Mouse (Mus musculus) embryonic facial prominence, embryonic 10.5 days (tissue): ENCODE measurements around the gene AI481877. TPM values are rescaled to one million over a fixed set of nuclear protein-coding genes. Genes with fewer than 3 reads are reported as not detected.

Experiments
- DNase-seq: peaks from one replicate; pipeline ENCODE4 v3.0.0-alpha.2; 2017; ENCODE audit warnings: low spot score
- H3K27ac ChIP-seq: fragments of 300-500 bp; sonication (generic); replicated peaks from 2 replicates; pipeline ENCODE4 v1.5.1; 2016; ENCODE audit warnings: mild to moderate bottlenecking
- H3K27me3 ChIP-seq: fragments of 300-500 bp; sonication (generic); replicated peaks from 2 replicates; pipeline ENCODE4 v1.6.1; 2016; ENCODE audit warnings: low read depth, mild to moderate bottlenecking; ENCODE audit not compliant: poor library complexity, severe bottlenecking
- H3K36me3 ChIP-seq: fragments of 300-500 bp; sonication (generic); replicated peaks from 2 replicates; pipeline ENCODE4 v1.6.1; 2016; ENCODE audit warnings: mild to moderate bottlenecking, moderate library complexity
- H3K4me1 ChIP-seq: fragments of 300-500 bp; sonication (generic); 2 replicates; pipeline ENCODE4 v1.6.1; 2016
- H3K4me3 ChIP-seq: fragments of 300-500 bp; sonication (generic); 2 replicates; pipeline ENCODE4 v1.5.1; 2016; ENCODE audit warnings: mild to moderate bottlenecking, moderate library complexity
- H3K9me3 ChIP-seq: fragments of 300-500 bp; sonication (generic); 2 replicates; pipeline ENCODE4 v1.6.1; 2016; ENCODE audit warnings: mild to moderate bottlenecking
- WGBS: fragments of 180-500 bp; shearing (Covaris S2); methylation state at CpG from one replicate; pipeline ENCODE4 v1.1.7; 2016; 5-methylcytosine and 5-hydroxymethylcytosine counted together
- polyA plus RNA-seq: library from polyadenylated mRNA; unstranded; fragments of >200 nt; fragmentation: Nextera tagmentation; extraction: Ambion mirVana; gene quantifications from 2 replicates; pipeline ENCODE4 v1.2.1, GENCODE M21; 2016

AI481877 gene
- polyA plus RNA-seq, 1 experiment from 2014 or later, result not detected

DNA sequence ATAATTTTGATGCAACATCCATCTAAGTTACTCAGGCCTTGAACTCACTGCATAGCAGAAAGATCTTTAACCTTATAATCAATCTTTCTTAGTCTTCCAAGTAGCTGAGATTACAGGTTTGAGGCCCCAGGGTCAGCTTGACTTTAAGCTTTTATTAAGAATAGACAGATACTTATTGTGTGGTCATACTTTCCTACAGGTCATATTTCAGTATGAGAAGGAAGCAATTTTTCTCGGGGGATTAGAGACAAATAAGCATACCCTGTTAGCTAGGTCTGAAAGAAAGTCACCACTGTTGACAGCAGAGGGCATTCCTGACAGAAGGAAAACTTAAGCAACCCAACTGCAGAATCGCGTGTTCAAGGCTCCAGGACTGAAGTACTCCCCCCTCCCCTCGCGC lies 130.8 kb downstream of the AI481877 start:
- no peak overlapping the region for H3K27ac ChIP-seq
- no peaks in the 10 kb centered on the region for H3K27me3 ChIP-seq
- no peak overlapping the region for H3K4me3 ChIP-seq
- H3K36me3 ChIP-seq, result no peaks in the 10 kb centered on the region
- H3K9me3 ChIP-seq, result no peaks in the 10 kb centered on the region
- peaks cover 42% of the 10 kb centered on the region for H3K4me1 ChIP-seq
- 73% methylated on average over 5 of the region's 5 CpGs for WGBS
- no peak for DNase-seq

- 73% methylated on average over 6 of the region's 6 CpGs for WGBS
- Histone ChIP-seq H3K9me3 (no peaks in the 10 kb centered on the region), H3K4me1 (peaks cover 48% of the 10 kb centered on the region), H3K27me3 (no peaks in the 10 kb centered on the region), H3K36me3 (no peaks in the 10 kb centered on the region), H3K4me3 (no peak overlapping the region), H3K27ac (no peak overlapping the region)
- no peak for DNase-seq
Measured at GRCm38 (mm10) chr4:59007016-59007415, 131.8 kb downstream of the AI481877 start.

DNA sequence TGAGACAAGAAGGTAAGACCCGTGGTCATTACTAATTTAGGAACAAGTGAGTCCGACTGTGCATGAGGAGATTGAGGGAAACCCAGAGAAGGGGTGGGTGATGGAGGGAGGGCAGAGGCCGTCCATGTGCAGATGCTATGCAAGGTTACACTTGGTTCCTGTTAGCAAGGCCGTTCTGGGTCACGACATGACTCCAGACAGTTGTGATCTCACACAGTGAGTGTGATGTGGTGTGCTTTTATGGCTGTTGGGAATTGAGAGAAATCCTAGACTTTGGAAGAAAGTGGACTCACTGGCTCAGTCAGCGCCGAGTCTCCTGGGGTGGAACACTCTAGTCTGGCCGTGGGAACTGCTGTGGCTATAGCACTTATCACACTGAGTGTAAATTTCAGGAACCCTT lies 132.6 kb downstream of the AI481877 start:
- Histone ChIP-seq H3K4me3 (no peak overlapping the region), H3K4me1 (peaks cover 48% of the 10 kb centered on the region), H3K9me3 (no peaks in the 10 kb centered on the region), H3K36me3 (no peaks in the 10 kb centered on the region), H3K27ac (no peak overlapping the region), H3K27me3 (no peaks in the 10 kb centered on the region)
- 57% methylated on average over 8 of the region's 8 CpGs for WGBS
- peak; percentile 28 for DNase-seq

- Histone ChIP-seq H3K4me3 (peak overlapping the region; percentile 93), H3K27ac (no peak overlapping the region), H3K4me1 (peaks cover 48% of the 10 kb centered on the region), H3K36me3 (no peaks in the 10 kb centered on the region), H3K27me3 (no peaks in the 10 kb centered on the region), H3K9me3 (no peaks in the 10 kb centered on the region)
- DNase-seq, result no peak
- WGBS, result 38% methylated on average over 7 of the region's 7 CpGs
Measured at GRCm38 (mm10) chr4:59003806-59004200, 135.0 kb downstream of the AI481877 start.

GRCm38 (mm10) chr4:59002948-59003805 lies 135.6 kb downstream of the AI481877 start, which contains the start of gene Gm20503:
TSS of gene Gm20503 (plus strand) at chr4:59003210.
- WGBS, result under 1% methylated on average over 89 of the region's 89 CpGs
- H3K4me3 ChIP-seq, result peak within 1 kb of the TSS; percentile 93
- H3K9me3 ChIP-seq, result no peaks in the 10 kb centered on the region
- DNase-seq, result peak; percentile 94
- H3K27ac ChIP-seq, result peak within 1 kb of the TSS; percentile 93
- peaks cover 46% of the 10 kb centered on the region for H3K4me1 ChIP-seq
- H3K36me3 ChIP-seq, result no peaks in the 10 kb centered on the region
- no peaks in the 10 kb centered on the region for H3K27me3 ChIP-seq

- H3K36me3 ChIP-seq, result no peaks in the 10 kb centered on the region
- WGBS, result 0% methylated on average over 2 of the region's 2 CpGs
- no peaks in the 10 kb centered on the region for H3K9me3 ChIP-seq
- H3K27ac ChIP-seq, result no peak overlapping the region
- no peaks in the 10 kb centered on the region for H3K27me3 ChIP-seq
- peaks cover 28% of the 10 kb centered on the region for H3K4me1 ChIP-seq
- H3K4me3 ChIP-seq, result no peak overlapping the region
- no peak for DNase-seq
Measured at GRCm38 (mm10) chr4:59000614-59001013, 138.2 kb downstream of the AI481877 start.

GRCm38 (mm10) chr4:58999686-59000085 lies 139.1 kb downstream of the AI481877 start:
- 22% methylated on average over 2 of the region's 2 CpGs for WGBS
- Histone ChIP-seq H3K4me3 (no peak overlapping the region), H3K27me3 (no peaks in the 10 kb centered on the region)

DNA sequence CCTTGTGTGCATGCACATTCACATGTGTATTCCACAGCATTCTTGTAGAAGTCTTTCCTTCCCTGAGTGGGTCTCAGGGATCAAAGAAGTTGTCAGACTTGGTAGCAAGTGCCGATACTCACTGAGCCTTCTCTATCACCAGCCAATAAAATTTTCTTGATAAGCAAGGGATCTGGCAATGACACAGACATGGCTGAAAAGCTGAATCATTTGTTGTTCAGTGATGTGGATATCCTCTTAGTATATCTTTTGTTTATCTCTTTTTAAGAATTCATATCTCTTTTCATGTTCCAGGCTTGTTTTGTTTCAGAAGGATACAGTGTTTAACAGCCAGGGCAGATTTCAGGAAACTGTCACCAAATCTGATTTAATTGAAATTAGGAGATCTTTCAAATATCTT lies 140.1 kb downstream of the AI481877 start:
- H3K4me3 ChIP-seq, result no peak overlapping the region
- WGBS, result 90% methylated on average over 1 of the region's 1 CpGs
- no peak overlapping the region for H3K27ac ChIP-seq

More at GRCm38 (mm10) chr4:58999686-59000085, 139.1 kb downstream of the AI481877 start:
- peak; percentile 77 for DNase-seq
- Histone ChIP-seq H3K9me3 (no peaks in the 10 kb centered on the region), H3K27ac (no peak overlapping the region), H3K4me1 (peaks cover 23% of the 10 kb centered on the region), H3K36me3 (no peaks in the 10 kb centered on the region)

DNA sequence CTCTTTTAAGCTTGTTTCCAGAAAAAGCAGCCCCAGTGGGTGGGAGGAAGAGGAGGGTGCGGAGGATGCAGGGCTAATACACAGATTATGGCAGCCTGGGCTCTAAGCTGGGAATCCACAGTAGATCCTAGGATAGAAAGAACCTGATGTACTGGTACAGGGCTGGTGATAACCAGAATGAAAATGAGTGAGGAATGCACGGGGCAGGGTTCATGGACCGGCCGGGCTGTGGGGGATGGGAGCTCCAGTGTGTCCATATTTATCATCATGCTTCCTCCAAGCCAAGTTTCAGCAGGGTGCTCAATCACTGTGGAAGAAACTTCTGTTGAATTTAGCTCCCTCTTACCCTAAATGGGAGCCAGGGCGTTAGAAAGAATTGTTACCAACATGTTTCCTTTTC lies 141.7 kb downstream of the AI481877 start:
- no peak for DNase-seq
- WGBS, result 88% methylated on average over 5 of the region's 5 CpGs
- H3K36me3 ChIP-seq, result no peaks in the 10 kb centered on the region

More for the DNA sequence above, 140.1 kb downstream of the AI481877 start:
- Histone ChIP-seq H3K4me1 (peaks cover 13% of the 10 kb centered on the region), H3K9me3 (no peaks in the 10 kb centered on the region), H3K27me3 (no peaks in the 10 kb centered on the region), H3K36me3 (no peaks in the 10 kb centered on the region)
- DNase-seq, result no peak

GRCm38 (mm10) chr4:58995251-58995693 lies 143.5 kb downstream of the AI481877 start:
- Histone ChIP-seq H3K9me3 (no peaks in the 10 kb centered on the region), H3K4me1 (peaks cover 4% of the 10 kb centered on the region; the same call in 1 of the 2 replicates), H3K36me3 (no peaks in the 10 kb centered on the region), H3K4me3 (no peak overlapping the region), H3K27ac (no peak overlapping the region), H3K27me3 (no peaks in the 10 kb centered on the region)
- 75% methylated on average over 8 of the region's 8 CpGs for WGBS
- DNase-seq, result no peak

More for the DNA sequence above, 141.7 kb downstream of the AI481877 start:
- Histone ChIP-seq H3K27me3 (no peaks in the 10 kb centered on the region), H3K9me3 (no peaks in the 10 kb centered on the region), H3K4me3 (no peak overlapping the region), H3K27ac (no peak overlapping the region), H3K4me1 (peaks cover 4% of the 10 kb centered on the region; the same call in 1 of the 2 replicates)

GRCm38 (mm10) chr4:58994762-58995161 lies 144.0 kb downstream of the AI481877 start, which contains the start of gene Dnajc25:
TSS of gene Dnajc25 (plus strand) at chr4:58995062.
- Histone ChIP-seq H3K27me3 (no peaks in the 10 kb centered on the region), H3K4me1 (peaks cover 4% of the 10 kb centered on the region; the same call in 1 of the 2 replicates), H3K9me3 (no peaks in the 10 kb centered on the region), H3K4me3 (no peak within 1 kb of the TSS), H3K27ac (no peak within 1 kb of the TSS), H3K36me3 (no peaks in the 10 kb centered on the region)
- DNase-seq, result no peak
- WGBS, result 88% methylated on average over 4 of the region's 4 CpGs
